Comparison of ENCODE assay signal across 16 mouse cellular contexts in genomic region chr10:19397396-19397795, GRCm38 (mm10). TPM values are rescaled to one million over a fixed set of nuclear protein-coding genes. Genes with fewer than 3 reads are reported as not detected.
A peak's percentile ranks its signal among the peaks of the same experiment; 100 is the strongest.
DNase-seq lines count a peak whose midpoint lies in the region; ATAC-seq and TF ChIP-seq lines count a peak whose summit lies in the region.
"Had no signal": no experiment of that assay in that cellular context is flagged by ENCODE, and none has a peak within 500 bp of the region (broad histone marks: within the 10 kb centered on the region; RNA-seq: fewer than 3 reads in every experiment).

No protein-coding gene starts in this region.

- peaks cover 7% of the 10 kb centered on the region; the same call in 1 of the 2 replicates for H3K4me1 ChIP-seq in hindbrain, postnatal 0 days (ENCODE audit: insufficient read depth, low read length)
- H3K4me1 ChIP-seq in midbrain, embryonic 13.5 days (replicated peaks): peaks cover 25% of the 10 kb centered on the region

- peak overlapping the region; percentile 44 for H3K4me2 ChIP-seq in hindbrain, postnatal 0 days (ENCODE audit: low read depth, low read length)
- H3K4me2 ChIP-seq in midbrain, embryonic 13.5 days (replicated peaks): peak overlapping the region; percentile 47
- H3K4me2 ChIP-seq: embryonic facial prominence, embryonic 12.5 days; heart, embryonic 11.5 days had no signal

- ATAC-seq in hindbrain, postnatal 0 days: peak; percentile 57
- peak; percentile 61 for ATAC-seq in midbrain, embryonic 13.5 days

- H3K27ac ChIP-seq in hindbrain, postnatal 0 days: no peak overlapping the region
- H3K27ac ChIP-seq in midbrain, embryonic 13.5 days: peak overlapping the region; percentile 31; the same call in 1 of the 2 replicates
- H3K27ac ChIP-seq: embryonic facial prominence, embryonic 12.5 days had no signal

- no peaks in the 10 kb centered on the region for H3K9me3 ChIP-seq in hindbrain, postnatal 0 days (ENCODE audit: low read length)
- H3K9me3 ChIP-seq in midbrain, embryonic 13.5 days: no peaks in the 10 kb centered on the region
- H3K9me3 ChIP-seq: embryonic facial prominence, embryonic 12.5 days had no signal

- H3K27me3 ChIP-seq in hindbrain, postnatal 0 days (ENCODE audit: insufficient read depth, low read length): no peaks in the 10 kb centered on the region
- peaks cover 2% of the 10 kb centered on the region; the same call in 1 of the 2 replicates for H3K27me3 ChIP-seq in midbrain, embryonic 13.5 days
- H3K27me3 ChIP-seq: embryonic facial prominence, embryonic 12.5 days had no signal

- WGBS in hindbrain, postnatal 0 days: 48% methylated on average over 12 of the region's 12 CpGs
- 66% methylated on average over 12 of the region's 12 CpGs for WGBS in midbrain, embryonic 13.5 days

- DNase-seq in MEL-GATA-1-ER (ENCODE audit: extremely low read depth, low read depth): peak; percentile 0
- peak; percentile 23 for DNase-seq in c-Kit-positive CD71-positive TER-119-negative erythroid progenitor cells, embryonic 14.5 days (ENCODE audit: low read depth)
- no peak for DNase-seq in hindbrain, postnatal 0 days (ENCODE audit: low spot score)
- DNase-seq in layer of hippocampus, postnatal 36 days: no peak
- no peak for DNase-seq in cerebellum, postnatal 14 days
- DNase-seq in cerebellum, postnatal 4 days (ENCODE audit: low spot score in 2 of 2): no peak
- DNase-seq: cerebellum, adult 9-11 months; gastrocnemius, postnatal 14 days; heart, postnatal 36 days; kidney, adult 18-20 months; kidney, postnatal 4 days; thymus, adult 2 months had no signal

- H3K4me3 ChIP-seq in hindbrain, postnatal 0 days (ENCODE audit: low read length): no peak overlapping the region; the same call in 1 of the 2 replicates
- H3K4me3 ChIP-seq in midbrain, embryonic 13.5 days (replicated peaks): no peak overlapping the region
- H3K4me3 ChIP-seq: embryonic facial prominence, embryonic 12.5 days had no signal

- H3K9ac ChIP-seq in hindbrain, postnatal 0 days (replicated peaks; ENCODE audit: low read length): no peak overlapping the region
- no peak overlapping the region for H3K9ac ChIP-seq in midbrain, embryonic 13.5 days (replicated peaks)
- H3K9ac ChIP-seq: embryonic facial prominence, embryonic 12.5 days had no signal

- TF ChIP-seq CTCF in hindbrain, postnatal 0 days (IDR thresholded peaks at IDR 0.05; ENCODE audit: low read depth): no peak

- no peaks in the 10 kb centered on the region for H3K36me3 ChIP-seq in hindbrain, postnatal 0 days (ENCODE audit: insufficient read depth, low read length)
- no peaks in the 10 kb centered on the region for H3K36me3 ChIP-seq in midbrain, embryonic 13.5 days
- H3K36me3 ChIP-seq: embryonic facial prominence, embryonic 12.5 days had no signal

RNA-seq across cellular contexts. Expression of gene Olig3, which starts 41.1 kb away (rescaled TPM):
- total RNA-seq in hindbrain, postnatal 0 days (2014; rRNA removed): 1.3 TPM in 1 of 2 replicates, not detected in the other
- polyA plus RNA-seq in hindbrain, postnatal 0 days (2015; fragmentation: Nextera tagmentation; extraction: Ambion mirVana): 1.8 and 1.9 TPM in 2 replicates
- polyA plus RNA-seq in midbrain, embryonic 13.5 days (2015; fragmentation: Nextera tagmentation; extraction: Ambion mirVana): 9.3 and 25.7 TPM in 2 replicates
- not detected for total RNA-seq in layer of hippocampus, postnatal 36 days (2021)
- total RNA-seq: gastrocnemius, postnatal 14 days; heart, postnatal 36 days had no signal
- polyA plus RNA-seq: limb, embryonic 14.5 days had no signal

Comparison
In these comparisons a context has a peak if more than half of its experiments do, and no peak if none do; other contexts are left out.
1. DNase-seq: peak in MEL-GATA-1-ER (single experiment) and c-Kit-positive CD71-positive TER-119-negative erythroid progenitor cells, embryonic 14.5 days (single experiment); none in hindbrain, postnatal 0 days (single experiment), layer of hippocampus, postnatal 36 days (0 of 2), cerebellum, postnatal 14 days (0 of 2) and cerebellum, postnatal 4 days (0 of 2).